Mouse (Mus musculus): ENCODE results near the gene Clip4.
"Not testable (repeated sequence)": the region's sequence is repeated elsewhere in the genome, so short reads cannot be mapped to it uniquely, and the experiment has no call there.

Clip4 gene

DNA sequence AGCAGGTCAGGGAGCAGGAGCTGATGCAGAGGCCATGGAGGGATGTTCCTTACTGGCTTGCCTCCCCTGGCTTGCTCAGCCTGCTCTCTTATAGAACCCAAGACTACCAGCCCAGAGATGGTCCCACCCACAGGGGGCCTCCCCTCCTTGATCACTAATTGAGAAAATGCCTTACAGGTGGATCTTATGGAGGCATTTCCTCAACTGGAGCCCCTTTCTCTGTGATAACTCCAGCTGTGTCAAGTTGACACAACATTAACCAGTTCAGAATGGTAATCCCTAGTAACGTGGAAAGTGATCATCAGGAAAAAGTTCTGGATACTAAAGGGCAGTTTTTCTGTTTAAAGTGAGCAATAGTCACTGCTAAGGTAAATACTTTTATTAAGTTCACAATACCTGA lies at the start of gene Clip4:
Clip4 (plus strand) TSS at position 301 of the 400 bp plus-strand sequence.
- not testable (repeated sequence) for DNase-seq (ENCODE audit: low read depth, low spot score)

DNA sequence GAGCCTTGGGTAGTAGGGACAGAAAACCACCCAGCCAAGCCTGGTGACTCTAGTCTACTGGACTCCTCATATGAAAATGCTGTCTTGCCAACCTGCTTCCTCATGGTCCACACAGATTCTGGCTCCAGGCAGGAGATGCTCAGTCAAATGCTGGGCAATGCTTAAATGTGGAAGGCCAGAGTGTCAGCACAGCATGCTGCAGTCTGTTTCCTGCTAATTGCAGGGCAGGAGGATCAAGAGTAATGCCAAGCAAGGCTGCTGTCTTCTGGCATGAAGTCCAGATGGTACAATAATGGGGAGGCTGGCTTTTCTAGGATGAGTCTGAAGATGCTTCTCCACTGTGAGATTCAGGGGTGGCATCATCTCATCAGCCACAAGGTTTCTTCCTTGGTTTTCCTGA lies 47.8 kb upstream of the Clip4 start:
- no peak for DNase-seq (ENCODE audit: low read depth, low spot score)

DNA sequence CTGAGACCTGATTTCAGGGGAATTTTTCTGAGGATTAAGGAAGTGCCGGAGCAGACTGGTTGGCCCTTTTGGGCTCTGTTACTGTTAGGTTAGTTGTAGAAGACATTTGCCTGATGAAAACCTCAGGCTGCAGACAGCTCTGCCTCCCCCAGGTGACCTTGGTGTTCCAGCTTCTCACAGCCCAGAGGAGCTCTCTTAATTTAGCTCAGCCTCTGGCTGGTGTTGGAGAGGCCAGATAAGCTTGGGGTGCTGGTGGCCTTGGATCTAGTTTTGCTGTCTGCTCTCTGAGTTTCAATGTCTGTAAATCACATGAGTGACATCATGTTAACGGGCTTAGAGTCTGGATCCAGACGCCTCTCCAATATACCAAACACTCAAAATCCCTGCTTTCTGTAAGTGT lies 47.3 kb upstream of the Clip4 start:
- DNase-seq (ENCODE audit: low read depth, low spot score), result no peak

DNA sequence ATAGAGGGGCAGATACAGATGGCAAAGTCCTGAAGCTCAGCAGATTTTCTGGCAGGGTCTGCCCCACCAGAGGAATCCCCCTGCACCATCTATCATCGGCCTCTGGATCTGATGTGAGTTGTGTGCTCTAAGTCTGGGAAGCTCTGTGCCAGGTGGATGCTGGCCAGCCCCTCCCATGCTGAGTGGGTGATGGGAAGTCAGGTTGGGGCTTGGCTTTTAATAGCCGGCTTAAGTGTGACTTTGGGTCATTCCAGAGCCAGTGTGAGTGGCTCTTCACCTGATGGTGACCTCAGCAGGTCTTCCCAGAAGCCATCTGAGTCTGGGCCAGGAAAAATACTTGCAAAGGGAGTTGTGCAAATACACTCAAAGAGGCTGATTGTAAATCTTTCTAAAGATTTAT lies 37.6 kb upstream of the Clip4 start:
- no peak for DNase-seq (ENCODE audit: low read depth, low spot score)

DNA sequence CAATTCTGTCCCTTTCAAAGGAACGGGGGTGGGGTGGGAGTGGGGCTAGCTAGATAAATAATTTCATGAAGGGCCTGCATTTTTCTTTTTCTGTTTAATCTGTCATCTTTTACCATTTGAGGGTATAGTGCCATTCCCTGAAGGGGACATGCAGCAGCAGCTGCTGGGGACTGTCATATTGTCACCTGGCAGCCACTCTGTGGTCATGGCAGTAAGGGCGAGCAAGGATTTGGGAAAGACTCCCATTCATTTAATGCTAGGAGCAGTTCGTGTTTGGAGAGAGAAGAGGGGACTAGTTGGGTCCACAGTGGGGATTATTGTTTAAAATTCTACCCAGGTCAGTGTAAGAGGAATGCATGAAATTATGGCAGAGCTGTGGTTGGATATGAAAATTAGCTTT lies 31.8 kb upstream of the Clip4 start:
- DNase-seq (ENCODE audit: low read depth, low spot score), result no peak

DNA sequence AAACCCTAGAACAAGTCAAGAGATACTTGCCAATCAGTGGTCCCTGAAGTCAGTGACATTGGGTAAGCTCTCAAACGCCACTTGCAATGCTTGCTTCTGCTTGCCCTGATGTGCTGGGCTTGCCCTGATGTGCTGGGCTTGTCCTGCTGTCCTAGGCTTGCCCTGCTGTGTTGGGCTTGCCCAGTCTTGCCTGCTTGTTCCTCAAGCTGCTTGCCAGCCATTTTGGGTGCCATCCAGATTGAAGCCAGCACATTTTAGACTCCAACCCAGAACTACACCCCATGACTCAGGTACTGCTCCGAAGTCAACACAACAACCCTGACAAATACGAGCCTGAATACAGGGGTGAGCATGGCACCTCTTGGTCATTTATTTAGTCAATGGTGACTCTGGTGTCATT lies 26.1 kb upstream of the Clip4 start:
- no peak for DNase-seq (ENCODE audit: low read depth, low spot score)

DNA sequence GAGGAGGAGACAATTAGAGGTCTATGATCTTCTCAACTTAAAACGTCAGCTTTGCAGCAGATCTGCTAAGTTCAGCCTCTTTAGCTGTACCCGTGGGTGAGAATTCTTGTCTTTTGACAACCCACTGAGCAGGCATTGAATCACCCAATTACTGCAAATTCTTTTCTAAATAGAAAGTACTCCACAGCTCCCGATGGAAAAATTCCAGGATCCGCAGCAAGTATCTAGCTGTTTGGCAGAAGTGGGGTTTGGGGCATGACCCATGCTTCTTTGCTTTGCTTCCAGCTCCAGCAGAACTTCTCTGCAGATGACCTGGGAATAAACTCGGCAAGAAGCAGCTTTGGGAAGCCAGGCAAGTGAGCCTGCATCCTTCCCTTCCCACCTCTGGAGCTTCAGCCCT lies 25.3 kb upstream of the Clip4 start:
- DNase-seq (ENCODE audit: low read depth, low spot score), result no peak

DNA sequence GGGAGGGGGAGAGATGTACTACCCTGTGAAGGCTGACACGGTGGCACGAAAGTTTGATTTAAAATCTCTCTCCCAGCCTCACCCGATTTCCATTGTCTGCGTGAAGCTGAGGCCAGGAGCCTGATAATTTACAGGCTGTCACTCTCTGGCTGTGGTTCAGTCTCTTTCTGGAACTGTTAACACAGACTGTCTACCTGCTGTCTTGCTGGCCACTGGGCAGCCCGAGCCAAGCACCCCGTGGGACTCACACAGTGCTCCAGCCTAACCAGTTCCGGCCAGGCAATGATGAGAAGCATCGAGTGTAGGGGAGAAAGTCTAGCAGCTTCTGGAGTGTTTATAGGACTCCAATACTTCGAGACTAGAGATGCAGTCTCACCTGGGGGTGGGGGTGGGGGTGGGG lies 22.2 kb upstream of the Clip4 start:
- no peak for DNase-seq (ENCODE audit: low read depth, low spot score)

DNA sequence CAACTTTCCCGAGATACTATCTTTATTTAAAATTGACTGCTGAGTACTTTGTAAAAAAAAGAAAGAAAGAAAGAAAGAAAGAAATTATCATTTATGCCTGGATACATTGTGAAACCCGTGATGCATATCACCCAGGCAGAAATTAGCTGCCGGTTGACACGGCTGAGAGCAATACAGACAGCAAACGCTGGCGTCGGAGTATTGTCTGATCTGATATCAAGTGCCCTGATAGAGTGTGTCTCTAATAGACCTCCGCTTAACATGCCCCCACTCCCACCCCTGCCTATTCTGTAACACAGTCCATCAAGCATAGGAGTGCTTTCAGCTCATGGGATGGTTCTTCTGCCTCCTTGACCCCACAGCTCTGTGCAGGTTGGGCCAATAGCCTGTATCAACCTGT lies 20.7 kb upstream of the Clip4 start:
- DNase-seq (ENCODE audit: low read depth, low spot score), result no peak

DNA sequence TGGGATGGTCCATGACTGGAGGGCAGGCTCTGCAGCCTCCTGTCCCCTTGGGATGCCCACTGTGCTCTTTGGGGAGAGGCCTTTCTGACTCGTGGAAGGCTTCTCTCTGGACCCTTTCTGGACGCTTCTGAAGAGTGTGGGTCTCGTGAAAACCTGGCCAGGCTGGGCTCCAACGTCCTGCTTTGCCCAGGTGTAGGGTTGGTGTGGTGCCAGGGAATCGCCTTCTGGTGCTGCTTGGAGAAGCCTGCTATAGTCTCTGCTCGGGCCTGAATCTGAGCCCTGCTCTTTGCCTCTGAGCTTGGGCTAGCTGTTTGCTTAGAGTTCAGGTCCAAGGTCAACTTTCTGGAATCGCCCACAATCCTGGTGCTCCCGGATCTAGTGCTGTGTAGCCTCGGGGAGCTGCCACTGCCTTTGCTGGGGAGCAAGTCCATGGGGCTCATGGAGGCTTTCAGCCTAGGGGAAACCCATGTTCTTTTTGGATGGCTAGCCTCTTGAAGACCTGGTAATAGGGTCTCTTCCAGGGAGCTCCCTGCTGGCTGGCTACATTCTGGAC lies 18.6 kb upstream of the Clip4 start:
- no peak for DNase-seq (ENCODE audit: low read depth, low spot score)

DNA sequence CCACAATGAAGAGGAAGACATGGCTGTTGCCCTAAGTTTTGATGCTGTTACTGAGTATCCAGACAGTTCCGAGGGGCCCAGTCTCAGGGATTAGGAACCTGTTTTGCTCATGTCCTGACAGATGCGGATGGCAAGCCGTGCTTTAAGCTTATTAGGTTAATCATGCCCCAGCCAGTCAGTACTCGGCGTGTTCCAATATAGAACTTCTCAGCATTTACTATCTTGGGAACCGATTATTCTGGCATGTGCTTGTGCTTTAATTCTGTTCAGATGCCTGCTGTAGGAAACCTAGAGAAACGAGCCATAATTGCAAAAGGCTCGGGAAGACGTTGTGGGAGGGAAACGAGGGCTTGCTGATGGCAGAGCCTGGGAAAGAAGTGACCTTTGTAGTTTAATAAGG lies 15.4 kb upstream of the Clip4 start, which contains the start of gene Pcare:
Pcare (minus strand) TSS at position 64 of the 400 bp plus-strand sequence.
- DNase-seq (ENCODE audit: low read depth, low spot score), result peak; percentile 69

DNA sequence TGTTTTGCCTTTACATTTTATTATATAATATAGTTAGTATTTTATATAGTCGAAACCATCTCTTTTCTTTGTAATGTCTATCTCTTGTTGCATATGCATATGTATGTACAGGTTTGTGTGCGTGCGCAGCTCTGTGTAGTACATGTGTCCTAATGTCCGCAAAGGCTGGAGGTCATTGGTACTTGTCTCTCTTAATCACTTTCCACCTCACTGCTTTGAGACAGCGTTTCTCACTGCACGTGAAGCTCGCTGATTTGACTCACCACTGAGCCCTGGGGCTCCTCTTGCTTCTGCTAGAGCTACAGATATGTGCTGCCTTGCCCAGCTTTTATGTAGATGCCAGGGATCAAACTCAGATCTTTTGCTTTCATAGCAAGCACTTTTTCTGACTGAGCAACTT lies 7.7 kb upstream of the Clip4 start:
- DNase-seq (ENCODE audit: low read depth, low spot score), result no peak

DNA sequence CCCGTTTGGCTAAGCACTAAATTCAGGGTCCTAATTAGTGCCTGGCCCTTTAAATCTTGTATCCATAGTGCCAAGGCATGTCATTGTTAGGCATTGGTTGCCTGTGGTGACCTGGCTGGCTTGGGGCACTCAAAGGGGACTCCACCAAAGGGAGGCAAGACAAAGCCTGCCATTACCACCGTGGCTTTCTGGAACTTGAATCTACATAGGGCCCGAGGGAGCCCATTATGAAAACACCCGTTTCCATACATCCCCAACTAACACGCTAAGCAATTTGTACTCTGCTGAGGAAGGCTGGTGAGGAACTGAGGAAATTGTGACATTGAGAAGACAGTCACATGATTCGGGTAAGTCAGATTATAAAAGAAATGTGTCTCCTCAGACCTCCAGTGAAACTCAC lies 1.3 kb downstream of the Clip4 start:
- DNase-seq (ENCODE audit: low read depth, low spot score), result no peak

DNA sequence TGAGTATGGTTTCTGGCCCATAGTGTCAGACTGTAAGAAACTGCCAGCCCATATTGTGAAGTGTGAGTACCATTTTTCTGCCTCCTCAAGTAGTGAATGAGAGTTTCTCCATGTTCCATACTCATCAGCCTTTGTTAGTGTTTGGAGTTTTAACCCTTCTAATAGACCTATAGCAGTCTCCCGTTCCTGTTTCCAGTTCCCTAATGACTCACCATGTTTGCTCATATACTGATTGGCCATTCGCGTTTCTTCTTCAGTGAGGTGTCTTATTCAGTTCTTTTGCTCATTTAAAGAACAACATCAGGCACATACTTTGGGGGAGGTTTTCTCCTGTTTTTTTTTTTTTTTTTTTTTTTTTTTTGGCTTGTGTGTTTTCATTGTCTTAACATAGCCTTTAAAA lies 2.4 kb downstream of the Clip4 start:
- DNase-seq (ENCODE audit: low read depth, low spot score), result no peak

DNA sequence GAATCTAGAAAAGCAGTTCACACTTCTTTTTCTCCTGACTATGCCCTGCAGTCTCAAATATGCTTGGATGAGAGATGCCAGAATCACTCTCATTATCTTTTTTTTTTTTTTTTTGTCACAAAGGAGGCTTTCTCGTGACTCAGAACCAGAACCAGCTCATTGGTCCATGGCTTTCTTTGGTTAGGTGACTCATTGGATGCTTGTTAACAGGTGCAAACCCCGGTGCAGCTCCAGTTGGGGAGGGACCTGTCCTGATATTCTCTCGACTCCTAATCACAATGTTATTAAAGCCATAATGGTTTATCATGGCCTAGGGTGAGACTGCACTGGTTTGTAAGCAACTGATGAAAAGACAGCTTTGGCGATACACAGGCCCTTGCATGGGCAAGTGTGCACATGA lies 5.9 kb downstream of the Clip4 start:
- DNase-seq (ENCODE audit: low read depth, low spot score), result no peak

DNA sequence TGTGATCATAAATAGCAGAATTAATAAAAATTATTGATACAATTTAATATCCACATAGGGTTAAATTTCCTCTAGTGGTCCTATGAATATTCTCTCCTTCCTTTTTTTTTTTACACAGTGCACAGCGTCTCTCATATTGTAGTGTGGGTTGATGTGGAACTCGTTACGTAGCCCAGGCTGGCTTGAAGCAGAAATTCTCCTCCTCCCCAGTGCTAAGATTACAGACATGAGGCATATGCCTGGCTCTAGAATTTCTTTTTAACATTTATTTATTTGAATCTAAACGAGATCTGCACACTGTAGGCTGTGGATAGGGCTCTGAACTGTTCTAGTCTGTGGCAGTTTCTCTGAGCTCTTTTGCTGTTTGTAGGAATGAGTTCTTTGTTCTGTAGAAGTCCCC lies 7.0 kb downstream of the Clip4 start:
- DNase-seq (ENCODE audit: low read depth, low spot score), result no peak

DNA sequence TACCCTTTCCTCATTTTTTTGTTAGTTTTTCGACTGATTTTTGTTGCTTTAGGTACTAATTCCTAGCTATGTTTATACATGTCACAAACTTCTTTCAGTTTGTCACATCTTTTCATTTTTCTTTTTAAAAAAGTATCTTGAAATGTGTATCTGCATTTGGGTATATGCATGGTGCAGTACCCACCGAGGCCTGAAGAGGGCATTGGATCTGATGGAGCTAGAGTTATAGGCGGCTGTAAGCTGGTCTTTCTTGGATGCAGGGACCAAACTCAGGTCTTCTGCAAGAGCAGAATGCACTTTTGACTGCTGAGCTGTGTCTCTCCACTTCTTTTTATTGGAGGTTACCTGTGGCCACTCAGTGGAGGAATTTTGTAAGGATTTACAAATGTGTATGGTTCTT lies 10.4 kb downstream of the Clip4 start:
- no peak for DNase-seq (ENCODE audit: low read depth, low spot score)

DNA sequence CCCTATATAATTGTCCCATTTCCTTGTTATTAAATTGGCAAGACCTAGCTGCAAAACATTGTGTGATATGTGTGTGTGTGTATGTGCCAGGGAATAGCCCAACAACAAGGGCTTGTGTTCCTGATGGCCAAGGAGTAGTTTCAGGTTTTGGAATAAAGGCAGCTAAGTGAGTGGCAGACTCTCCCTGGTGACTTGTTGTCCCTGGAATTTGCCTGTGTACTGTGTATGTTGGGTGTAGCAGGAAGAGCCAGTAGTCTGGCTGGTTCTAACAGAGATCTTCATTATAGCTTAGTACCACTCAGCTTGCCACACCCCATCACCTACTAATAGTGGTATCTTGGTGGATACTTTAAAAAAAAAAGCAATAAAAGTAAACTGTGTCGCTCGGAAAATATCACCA lies 12.2 kb downstream of the Clip4 start:
- no peak for DNase-seq (ENCODE audit: low read depth, low spot score)

DNA sequence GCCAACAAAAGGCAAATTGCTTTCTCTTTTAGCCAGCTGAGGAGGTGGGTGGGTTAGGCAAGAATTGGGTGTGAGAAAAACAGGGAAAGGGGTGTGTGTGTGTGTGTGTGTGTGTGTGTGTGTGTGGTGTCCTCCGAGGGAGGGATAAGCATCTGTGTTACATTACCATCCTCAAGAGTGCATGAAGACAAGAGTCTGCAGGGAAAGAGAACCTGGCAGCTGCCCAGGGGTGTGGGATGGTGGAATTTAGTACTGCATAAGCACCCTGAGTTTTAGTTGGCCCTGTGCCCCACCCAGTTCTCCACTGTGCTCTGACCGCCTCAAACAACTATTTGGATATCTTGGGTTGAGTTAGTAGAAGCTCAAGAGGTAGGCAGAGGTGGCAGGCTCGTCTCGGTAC lies 12.7 kb downstream of the Clip4 start:
- DNase-seq (ENCODE audit: low read depth, low spot score), result no peak

DNA sequence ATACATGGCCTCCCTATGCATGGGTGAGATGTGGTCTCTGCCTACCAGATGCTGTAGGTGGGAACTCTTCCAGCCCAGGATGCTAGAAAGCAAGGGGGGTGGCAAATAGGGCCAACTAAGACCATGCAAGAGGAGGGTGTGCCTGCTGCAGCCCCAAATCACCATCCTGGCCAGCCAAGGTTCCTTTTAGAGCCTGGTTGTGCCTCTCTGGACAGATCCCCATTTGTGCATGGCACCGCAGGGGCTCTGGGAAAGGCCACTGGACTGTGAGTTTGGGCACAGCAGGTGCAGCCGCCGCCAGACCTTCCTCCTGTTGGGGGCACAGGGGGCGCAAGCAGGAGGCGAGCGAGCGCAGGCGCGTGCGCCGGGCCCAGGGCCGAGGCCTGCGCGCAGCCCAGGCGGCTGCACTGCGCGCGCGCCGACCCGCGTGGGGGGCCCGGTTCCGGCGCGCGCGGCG lies 14.0 kb downstream of the Clip4 start:
- DNase-seq (ENCODE audit: low read depth, low spot score), result peak; percentile 33

DNA sequence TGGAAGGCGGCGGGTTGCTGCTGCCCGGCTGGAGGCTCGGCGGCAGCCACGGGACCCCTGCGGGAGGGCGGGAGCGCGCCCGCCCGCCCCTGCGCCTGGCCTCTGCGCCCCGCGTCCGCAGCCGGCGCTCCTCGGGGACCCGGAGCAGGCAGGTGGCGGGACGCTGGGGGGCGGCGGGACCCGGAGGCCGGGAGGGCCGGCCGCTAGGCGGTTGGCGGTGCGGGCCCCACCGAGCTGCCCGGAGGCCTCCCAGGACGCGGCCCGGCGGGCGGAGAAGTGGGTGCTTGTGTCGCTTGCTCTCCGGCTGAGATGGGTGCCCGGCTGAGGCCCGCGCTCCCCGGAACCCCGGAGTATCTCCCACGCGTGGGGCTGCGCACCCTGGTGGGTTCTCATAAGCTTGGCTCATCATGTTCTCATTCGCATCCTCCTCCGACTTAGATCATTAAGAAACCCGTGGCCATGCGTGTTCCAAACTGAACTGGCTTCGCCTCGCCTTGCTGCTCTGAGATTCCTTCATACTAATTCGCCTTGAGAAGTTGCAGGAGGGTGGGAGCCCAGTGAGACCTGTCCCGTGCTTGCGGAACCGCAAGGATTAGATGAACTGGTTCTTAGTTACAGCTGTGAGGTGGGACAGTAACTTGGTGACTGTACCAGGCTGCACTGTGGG lies 14.6 kb downstream of the Clip4 start:
- DNase-seq (ENCODE audit: low read depth, low spot score), result peak; percentile 35

DNA sequence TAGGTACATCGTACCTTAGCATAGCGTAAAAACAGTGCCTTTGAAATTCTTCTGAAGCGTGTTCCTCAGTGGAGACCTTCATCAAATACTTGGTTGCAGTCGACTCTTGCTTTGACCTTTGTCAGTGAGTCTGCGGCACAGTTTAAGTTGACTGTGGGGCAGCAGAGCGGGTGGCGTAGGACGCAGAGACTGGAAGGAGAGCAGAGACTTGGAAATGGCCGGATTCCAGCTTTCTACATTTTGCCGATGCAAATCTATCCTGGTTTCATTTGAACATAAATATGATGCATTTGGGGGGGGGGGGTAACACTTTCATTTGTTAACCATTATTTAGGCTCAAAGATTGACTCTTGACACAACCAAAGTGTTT lies 15.1 kb downstream of the Clip4 start:
- DNase-seq (ENCODE audit: low read depth, low spot score), result no peak

DNA sequence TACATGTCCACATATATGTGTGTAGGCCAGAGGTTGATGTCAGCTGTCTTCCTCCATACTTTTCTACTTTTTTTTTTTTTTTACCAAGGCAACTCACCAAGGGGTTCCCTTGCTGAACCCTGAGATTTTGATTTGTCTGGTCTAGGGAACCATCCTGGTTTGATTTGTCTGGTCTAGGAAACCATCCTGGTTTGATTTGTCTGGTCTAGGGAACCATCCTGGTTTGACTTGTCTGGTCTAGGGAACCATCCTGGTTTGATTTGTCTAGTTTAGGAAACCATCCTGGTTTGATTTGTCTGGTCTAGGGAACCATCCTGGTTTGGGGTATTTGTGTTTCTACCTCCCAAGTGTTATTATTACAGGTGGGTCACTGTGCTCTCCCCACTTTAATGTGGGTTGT lies 18.2 kb downstream of the Clip4 start:
- DNase-seq (ENCODE audit: low read depth, low spot score), result no peak

DNA sequence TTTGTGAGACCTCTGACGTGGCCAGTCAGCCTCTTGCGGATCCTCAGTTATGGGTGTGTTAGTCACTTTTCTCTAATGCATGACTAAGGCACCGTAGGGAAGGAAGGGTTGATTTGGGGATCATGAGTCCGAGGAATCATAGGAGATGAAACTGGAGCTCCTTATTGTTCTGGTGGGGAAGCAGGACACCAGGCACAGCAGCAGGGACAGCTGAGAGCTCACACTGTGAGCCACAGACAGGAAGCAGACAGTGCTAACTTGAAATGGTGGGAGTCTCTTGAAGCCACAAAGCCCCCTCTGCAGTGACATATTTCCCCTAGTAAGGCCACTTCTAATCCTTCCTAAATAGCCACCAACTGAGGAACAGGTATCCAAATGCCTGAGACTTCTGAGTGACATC lies 22.8 kb downstream of the Clip4 start:
- DNase-seq (ENCODE audit: low read depth, low spot score), result no peak

All from retina, postnatal 7 days (tissue).